Mouse (Mus musculus) activated CD4-positive, CD25-positive, alpha-beta regulatory T cell, adult 4 months (primary cell): ENCODE measurements around the gene Pus7. TPM values are rescaled to one million over a fixed set of nuclear protein-coding genes. Genes with fewer than 3 reads are reported as not detected.
"Not testable (repeated sequence)": the region's sequence is repeated elsewhere in the genome, so short reads cannot be mapped to it uniquely, and the experiment has no call there.

ENCODE experiments used
- ATAC-seq: one replicate; pipeline ENCODE4 v1.8.0; 2017
- polyA plus RNA-seq, 2 experiments: library from polyadenylated mRNA; unstranded; fragments of 100-300 nt; shearing (Covaris generic); gene quantifications; one replicate each; pipeline ENCODE4 v1.2.1; 2017

Gene Pus7
- polyA plus RNA-seq, 2 experiments from 2014 or later = 7.4 to 9.6 TPM

DNA sequence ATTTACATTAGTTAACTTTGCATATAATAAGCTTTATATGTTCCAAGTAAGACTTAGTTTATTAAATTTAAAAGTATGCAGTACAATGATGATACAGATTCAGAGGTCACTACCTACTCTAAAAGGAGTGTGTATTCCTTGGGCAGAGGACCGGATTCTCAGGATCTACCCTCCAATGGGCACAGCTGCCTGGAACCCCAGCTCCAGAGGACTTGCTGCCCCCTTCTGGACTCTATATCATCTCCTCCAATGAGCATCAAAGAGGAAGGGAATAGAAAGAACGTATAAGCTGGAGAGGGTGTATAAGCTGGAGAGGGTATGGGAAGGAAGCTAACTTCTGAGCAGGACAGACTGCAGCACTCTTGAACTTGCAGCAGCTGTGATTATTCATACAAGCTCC is 33.6 kb downstream of the Pus7 start:
- no peak for ATAC-seq

DNA sequence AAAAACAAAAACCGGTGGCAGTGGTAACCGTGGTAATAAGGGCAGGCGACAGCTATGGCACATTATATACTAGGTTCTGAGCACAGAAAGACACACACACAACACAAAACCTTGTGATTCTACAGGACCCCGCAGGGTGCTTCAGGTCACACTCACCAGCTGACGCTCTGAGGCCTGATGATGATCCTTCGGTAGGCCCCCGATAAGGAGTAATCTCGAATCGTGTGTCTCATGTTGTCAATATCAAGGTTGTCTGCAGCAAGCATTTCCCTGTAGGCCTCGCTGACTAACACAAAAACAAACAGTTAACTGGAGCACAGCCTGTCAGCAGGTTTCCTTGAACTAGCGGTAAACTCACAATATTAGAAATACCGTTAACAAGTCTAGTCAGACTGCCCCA is 40.2 kb downstream of the Pus7 start:
- ATAC-seq = no peak

DNA sequence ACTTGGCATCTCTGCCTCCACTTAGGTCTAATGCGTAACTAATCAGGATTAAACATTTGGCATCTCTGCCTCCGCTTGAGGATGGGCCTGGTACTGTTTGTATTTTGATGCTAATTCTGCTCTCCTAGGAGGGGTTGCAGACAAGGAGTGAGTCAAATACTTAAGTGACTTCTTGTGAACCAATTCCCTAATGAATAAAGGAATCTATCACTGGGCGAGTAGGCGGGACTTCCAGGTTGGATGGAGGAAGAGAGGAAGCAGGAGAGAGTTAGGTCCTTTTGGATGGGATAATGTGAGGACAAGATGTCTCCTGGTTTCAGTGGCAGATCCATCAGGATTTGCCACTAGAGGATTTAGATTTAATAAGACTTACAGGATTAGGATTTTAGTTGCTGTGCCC is 46.4 kb downstream of the Pus7 start:
- ATAC-seq = no peak

DNA sequence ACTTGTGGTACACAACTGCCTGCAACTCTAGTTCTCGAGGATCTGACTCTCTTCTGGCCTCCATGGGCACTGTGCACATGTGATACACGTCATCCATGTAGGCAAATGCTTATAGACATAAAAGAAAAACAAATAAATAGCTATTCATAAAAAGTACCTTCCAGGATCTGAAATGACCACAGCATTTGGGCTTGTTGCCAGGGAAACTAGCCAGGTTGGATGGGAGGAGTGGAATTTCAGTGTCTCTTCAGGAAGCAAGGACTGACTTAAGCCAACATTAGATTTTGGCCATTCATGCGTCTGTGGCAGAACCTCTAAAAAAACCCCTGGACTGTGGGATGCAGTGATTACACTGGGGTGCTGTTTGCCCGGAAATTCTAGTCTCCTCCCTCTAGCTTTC is 47.1 kb downstream of the Pus7 start:
- ATAC-seq = no peak

- no peak for ATAC-seq
These were observed 61.6 kb downstream of the Pus7 start for GRCm38 (mm10) chr5:23721956-23722355.

GRCm38 (mm10) chr5:23718881-23719328 is 64.6 kb downstream of the Pus7 start:
- peak; percentile 83 for ATAC-seq

DNA sequence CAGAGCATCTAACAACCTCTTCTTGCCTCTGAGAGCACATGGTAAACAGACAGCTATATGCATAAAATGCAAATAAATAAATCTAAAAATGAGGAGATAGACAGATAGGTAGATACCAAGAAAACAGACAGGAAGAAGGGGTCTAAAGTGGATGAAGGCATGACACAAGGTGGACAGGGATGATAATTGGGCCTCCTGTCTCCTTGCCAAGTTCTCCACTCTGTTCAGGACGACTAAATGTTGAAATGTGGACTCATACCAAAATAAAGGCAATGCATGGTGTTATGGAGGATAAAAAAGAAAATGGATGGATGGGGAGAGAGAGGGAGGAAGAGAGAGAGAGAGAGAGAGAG is 65.4 kb downstream of the Pus7 start:
- no peak for ATAC-seq

- no peak for ATAC-seq
These were observed 65.9 kb downstream of the Pus7 start for GRCm38 (mm10) chr5:23717469-23718181.

DNA sequence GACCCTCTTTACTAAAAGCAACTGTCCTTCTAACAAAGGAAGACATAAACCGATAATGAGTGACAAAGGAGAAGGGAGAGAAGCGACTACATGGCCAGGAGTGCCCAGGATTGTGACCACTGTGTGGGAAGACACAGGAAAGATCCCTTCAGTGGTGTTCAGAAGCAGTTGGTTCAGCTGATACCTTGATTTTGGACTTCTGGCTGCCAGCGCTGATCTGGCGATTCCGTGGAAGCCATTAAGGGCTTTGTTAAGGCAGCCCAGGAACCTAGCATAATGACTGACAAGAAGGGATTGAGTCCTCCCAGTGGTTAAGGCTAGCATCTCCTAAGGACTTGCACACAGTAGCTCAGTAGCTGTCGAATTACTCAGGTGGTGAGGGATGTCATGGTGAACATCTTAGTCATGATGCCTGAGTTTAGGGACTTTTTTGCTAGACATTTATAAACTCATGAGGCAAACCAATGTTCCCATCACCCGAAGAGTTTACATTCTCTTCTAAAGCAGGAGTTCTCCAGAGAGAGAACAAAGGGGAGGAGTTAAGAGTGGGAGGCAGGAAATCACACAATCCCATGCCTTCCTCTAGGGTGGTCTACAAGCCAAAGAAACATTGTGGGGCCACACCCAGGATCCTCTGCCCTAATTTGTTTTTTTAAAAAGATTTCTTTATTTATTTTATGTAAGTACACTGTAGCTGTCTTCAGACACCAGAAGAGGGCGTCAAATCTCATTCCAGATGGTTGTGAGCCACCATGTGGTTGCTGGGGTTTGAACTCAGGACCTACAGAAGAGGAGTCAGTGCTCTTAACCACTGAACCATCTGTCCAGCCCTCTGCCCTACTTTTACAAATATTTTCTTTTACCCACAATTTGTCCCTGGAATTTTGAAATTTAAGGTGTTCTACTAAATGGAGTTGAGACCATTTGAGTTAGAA is 69.8 kb downstream of the Pus7 start:
- no peak for ATAC-seq

DNA sequence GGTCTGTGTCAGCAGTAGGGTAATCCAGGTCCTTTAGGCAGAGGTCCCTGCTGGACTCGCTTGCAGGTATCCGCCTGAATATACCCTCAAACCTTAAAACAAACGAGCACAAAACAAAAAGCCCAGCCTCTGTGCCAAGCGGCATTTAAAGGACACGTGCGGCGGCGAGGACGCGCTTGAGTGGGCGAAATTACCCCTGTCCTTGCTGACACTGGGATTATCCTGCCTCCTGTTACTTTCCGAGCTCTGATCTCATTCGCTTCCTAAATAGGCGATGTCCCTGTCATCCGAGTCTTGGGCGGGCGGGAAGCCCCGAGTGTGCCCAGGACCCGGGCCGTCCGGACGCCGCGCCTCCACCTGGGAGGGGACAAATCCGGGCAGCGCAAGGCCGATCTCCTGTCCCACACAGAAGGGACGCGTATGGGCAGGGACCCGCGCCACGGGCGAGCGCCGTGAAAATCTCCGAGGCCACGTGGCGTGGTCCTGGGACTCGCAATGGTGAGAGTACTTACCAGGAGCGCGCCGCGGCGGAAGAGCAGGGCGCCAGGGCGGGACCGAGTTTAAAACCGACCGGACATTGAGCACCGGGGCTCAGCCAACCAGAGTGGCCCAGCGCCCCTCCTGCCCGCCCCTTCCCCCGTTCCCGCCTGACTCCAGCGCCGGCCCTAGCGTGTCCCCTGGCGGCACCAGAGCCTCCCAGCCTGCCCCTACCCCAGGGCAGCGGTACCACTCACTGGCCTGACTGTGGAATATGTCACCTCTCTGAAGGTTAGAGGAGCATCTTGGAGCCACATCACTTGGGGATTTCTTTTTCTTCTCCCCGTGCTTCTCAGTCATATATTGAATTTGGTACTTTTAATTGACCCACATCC is 71.1 kb downstream of the Pus7 start:
- ATAC-seq = peak; percentile 86

- ATAC-seq = not testable (repeated sequence)
These were observed 71.8 kb downstream of the Pus7 start for GRCm38 (mm10) chr5:23711671-23712129.

GRCm38 (mm10) chr5:23711244-23711643 is 72.3 kb downstream of the Pus7 start:
- ATAC-seq = no peak

- ATAC-seq = no peak
These were observed 73.8 kb downstream of the Pus7 start for GRCm38 (mm10) chr5:23709661-23710060.

DNA sequence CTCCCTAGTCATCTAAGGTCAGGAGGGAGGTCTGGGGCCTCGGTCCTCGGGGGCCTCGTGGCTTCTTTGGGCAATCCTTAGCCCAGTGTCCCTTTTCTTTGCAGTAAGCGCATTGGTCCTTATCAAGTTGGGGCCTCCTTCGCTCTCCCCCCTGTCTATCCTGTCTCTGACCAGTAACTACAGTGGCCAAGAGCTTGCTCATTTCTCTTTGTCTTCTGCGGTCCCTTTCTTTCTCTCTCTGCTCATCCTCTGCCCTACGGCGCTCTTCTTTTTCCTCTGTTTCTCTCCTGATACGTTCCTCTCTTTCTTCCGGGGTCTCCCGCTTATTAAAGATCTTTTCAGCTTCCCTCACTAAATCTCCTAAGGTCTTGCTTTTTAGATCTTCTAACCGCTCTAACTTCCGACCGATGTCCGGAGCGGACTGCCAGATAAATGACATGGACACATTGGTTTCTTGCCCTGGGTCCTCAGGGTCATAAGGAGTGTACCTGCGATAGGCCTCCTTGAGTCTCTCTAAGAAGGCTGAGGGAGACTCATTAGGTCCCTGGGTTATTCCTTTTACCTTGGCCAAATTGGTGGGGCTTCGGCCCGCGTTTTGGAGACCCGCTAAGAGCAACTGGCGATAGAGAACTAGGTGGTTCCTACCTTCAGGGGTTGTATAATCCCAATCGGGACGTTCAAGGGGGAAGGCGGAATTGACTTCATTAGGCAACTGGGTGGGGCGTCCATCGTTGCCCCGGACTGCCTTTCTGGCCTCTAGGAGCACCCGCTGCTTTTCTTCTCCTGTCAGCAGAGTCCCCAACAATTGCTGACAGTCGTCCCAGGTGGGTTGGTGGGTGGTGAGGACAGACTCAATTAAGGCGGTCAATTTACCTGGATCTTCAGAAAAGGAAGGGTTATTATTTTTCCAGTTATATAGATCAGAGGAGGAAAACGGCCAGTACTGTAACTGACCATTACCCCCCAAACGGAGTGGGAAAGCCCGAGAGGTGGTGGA is 76.6 kb downstream of the Pus7 start:
- not testable (repeated sequence) for ATAC-seq

GRCm38 (mm10) chr5:23697457-23697856 is 86.1 kb downstream of the Pus7 start:
- ATAC-seq = no peak

Other genes starting within 250 kb of the Pus7 start
- 10 to 100 TPM; 74.3 to 80.2 TPM for gene Srpk2, start 99.1 kb downstream of the Pus7 start, polyA plus RNA-seq
- 10 to 100 TPM; 18.7 to 26.1 TPM for gene Rint1, start 4.0 kb upstream of the Pus7 start, polyA plus RNA-seq
- 100 to 1,000 TPM in 1 of 2 experiments, 10 to 100 TPM in 1; 78.4 to 114 TPM for gene Tomm7, start 60.5 kb upstream of the Pus7 start, polyA plus RNA-seq
- gene Fam126a, start 247.0 kb upstream of the Pus7 start, polyA plus RNA-seq = 10 to 100 TPM in 1 of 2 experiments, 1 to 10 TPM in 1; 9.3 to 10.1 TPM